Mouse (Mus musculus): ENCODE data around the gene Prss43. TPM values are rescaled to one million over a fixed set of nuclear protein-coding genes. Genes with fewer than 3 reads are reported as not detected.

The Prss43 gene
- 0.06 TPM in 1 of 2 replicates, not detected in the other for polyA plus RNA-seq (2015; fragmentation: Nextera tagmentation; extraction: Ambion mirVana)

DNA sequence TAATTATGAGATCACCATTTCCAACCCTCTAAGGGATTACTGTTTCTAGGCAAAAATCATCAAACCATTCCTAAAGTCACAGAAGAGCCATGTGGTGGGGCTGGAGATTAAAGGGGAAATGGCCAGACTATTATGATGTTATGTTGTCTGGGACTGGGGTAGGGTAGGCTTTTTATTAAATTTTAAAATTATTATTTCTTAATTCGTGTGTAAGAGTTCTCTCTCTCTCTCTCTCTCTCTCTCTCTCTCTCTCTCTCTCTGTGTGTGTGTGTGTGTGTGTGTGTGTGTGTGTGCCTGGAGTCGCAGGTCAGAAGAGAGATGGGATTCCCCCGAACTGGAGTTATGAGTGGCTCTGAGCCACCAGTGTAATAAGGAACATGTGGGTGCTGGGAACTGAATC lies at the start of gene Prss43:
Prss43 (plus strand) TSS at position 301 of the 400 bp plus-strand sequence.
- no peak within 1 kb of the TSS for H3K27ac ChIP-seq (ENCODE audit: low read depth, low read length)
- H3K9me3 ChIP-seq (ENCODE audit: control insufficient read depth, low read length): no peaks in the 10 kb centered on the region
- no peak within 1 kb of the TSS for H3K4me3 ChIP-seq (ENCODE audit: low read length)
- H3K27me3 ChIP-seq (replicated peaks; ENCODE audit: control insufficient read depth, insufficient read depth, low read length): no peaks in the 10 kb centered on the region
- no peaks in the 10 kb centered on the region for H3K36me3 ChIP-seq (ENCODE audit: control insufficient read depth, insufficient read depth, low read length)
- ATAC-seq: no peak
- no peak within 1 kb of the TSS for H3K9ac ChIP-seq (ENCODE audit: low read depth, low read length)
- no peak within 1 kb of the TSS for H3K4me2 ChIP-seq (ENCODE audit: low read length)
- 86% methylated on average over 3 of the region's 3 CpGs for WGBS
- H3K4me1 ChIP-seq (ENCODE audit: control insufficient read depth, insufficient read depth, low read depth, low read length): no peaks in the 10 kb centered on the region

DNA sequence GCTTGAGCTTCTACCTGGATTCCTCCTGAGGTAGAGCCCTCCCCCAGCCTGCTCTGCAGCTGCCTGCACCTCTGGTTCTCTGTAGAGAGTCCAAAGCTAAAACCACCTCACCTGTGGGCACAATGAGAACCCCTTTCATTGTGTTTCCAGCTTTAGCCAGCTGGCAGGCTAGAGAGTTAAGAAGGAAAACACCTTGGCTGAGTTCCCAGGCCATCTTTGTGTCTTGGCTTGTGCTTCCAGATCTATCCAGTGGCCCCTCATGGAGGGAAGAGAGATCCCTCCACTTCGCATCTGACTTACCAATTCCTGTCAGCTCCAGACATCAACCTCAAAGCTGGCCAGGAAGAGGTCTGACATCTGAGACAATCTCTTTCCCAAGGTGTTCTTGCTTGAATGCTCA lies 48.4 kb upstream of the Prss43 start:
- 75% methylated on average over 1 of the region's 1 CpGs for WGBS
- Histone ChIP-seq H3K9me3 (ENCODE audit: control insufficient read depth, low read length) (no peaks in the 10 kb centered on the region), H3K27me3 (replicated peaks; ENCODE audit: control insufficient read depth, insufficient read depth, low read length) (no peaks in the 10 kb centered on the region), H3K4me3 (ENCODE audit: low read length) (no peak overlapping the region), H3K36me3 (ENCODE audit: control insufficient read depth, insufficient read depth, low read length) (no peaks in the 10 kb centered on the region), H3K4me2 (ENCODE audit: low read length) (no peak overlapping the region), H3K4me1 (ENCODE audit: control insufficient read depth, insufficient read depth, low read depth, low read length) (peaks cover 5% of the 10 kb centered on the region; the same call in 1 of the 2 replicates), H3K9ac (ENCODE audit: low read depth, low read length) (no peak overlapping the region), H3K27ac (ENCODE audit: low read depth, low read length) (no peak overlapping the region)
- ATAC-seq: no peak

DNA sequence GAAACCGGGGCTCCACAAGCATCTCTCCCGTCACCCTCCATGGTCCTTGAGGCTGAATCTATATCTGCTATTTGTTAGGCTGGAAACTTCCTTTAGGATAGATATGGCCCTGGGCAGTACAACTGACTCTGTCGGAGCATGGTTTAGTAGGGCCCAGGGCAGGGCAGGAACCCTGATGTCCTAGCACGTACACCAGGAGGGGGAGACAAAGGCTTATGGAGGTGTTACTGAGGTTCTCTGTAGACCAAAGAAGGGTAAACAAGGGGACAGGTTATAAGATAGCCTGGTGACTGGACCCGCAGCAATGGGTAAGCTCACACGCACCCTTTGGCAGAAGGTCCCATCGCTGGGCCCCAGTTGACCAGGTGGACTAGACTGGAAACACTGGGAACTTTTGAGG lies 47.9 kb upstream of the Prss43 start:
- Histone ChIP-seq H3K4me3 (ENCODE audit: low read length) (no peak overlapping the region), H3K27ac (ENCODE audit: low read depth, low read length) (no peak overlapping the region), H3K27me3 (replicated peaks; ENCODE audit: control insufficient read depth, insufficient read depth, low read length) (no peaks in the 10 kb centered on the region), H3K36me3 (ENCODE audit: control insufficient read depth, insufficient read depth, low read length) (no peaks in the 10 kb centered on the region), H3K9ac (ENCODE audit: low read depth, low read length) (no peak overlapping the region), H3K4me2 (ENCODE audit: low read length) (no peak overlapping the region), H3K4me1 (ENCODE audit: control insufficient read depth, insufficient read depth, low read depth, low read length) (peaks cover 5% of the 10 kb centered on the region; the same call in 1 of the 2 replicates), H3K9me3 (ENCODE audit: control insufficient read depth, low read length) (no peaks in the 10 kb centered on the region)
- WGBS: 87% methylated on average over 7 of the region's 7 CpGs
- ATAC-seq: no peak

DNA sequence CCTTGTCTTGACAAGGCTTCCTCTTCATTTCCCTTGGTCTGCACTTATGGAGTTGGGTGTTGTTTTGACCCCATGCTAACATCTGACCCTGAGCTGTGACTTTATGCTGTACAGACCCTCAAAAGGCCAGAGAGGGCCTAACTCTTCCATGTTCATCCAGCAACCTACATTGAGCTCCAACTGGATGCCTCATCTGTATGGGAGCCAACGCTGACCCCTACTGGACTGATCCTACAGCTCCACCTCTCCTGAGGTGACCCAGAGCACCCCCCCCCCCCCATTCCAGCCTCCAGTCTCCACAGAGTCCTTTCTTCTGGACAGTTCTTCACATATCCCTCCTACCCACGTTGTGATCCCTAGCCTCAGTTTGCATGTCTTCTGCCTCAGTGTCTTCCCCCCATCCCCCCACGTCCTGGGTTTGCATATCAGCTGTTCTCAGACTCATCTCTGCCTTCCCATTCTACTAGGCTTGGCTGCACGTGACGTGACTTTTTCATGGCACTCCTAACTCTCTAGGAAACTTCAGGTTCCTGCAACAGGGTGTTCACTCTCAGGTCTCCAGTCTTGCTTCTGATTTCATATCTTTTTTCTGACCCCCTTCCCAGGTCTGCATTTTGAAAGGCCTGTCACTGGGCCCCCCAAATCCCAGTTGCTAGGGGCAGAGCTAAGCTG lies 47.1 kb upstream of the Prss43 start:
- H3K9me3 ChIP-seq (ENCODE audit: control insufficient read depth, low read length): no peaks in the 10 kb centered on the region
- H3K36me3 ChIP-seq (ENCODE audit: control insufficient read depth, insufficient read depth, low read length): no peaks in the 10 kb centered on the region
- no peak for ATAC-seq
- H3K4me2 ChIP-seq (ENCODE audit: low read length): no peak overlapping the region
- H3K4me1 ChIP-seq (ENCODE audit: control insufficient read depth, insufficient read depth, low read depth, low read length): peaks cover 5% of the 10 kb centered on the region; the same call in 1 of the 2 replicates
- WGBS: 53% methylated on average over 5 of the region's 5 CpGs
- no peak overlapping the region for H3K4me3 ChIP-seq (ENCODE audit: low read length)
- H3K27ac ChIP-seq (ENCODE audit: low read depth, low read length): no peak overlapping the region
- H3K27me3 ChIP-seq (replicated peaks; ENCODE audit: control insufficient read depth, insufficient read depth, low read length): no peaks in the 10 kb centered on the region
- no peak overlapping the region for H3K9ac ChIP-seq (ENCODE audit: low read depth, low read length)

DNA sequence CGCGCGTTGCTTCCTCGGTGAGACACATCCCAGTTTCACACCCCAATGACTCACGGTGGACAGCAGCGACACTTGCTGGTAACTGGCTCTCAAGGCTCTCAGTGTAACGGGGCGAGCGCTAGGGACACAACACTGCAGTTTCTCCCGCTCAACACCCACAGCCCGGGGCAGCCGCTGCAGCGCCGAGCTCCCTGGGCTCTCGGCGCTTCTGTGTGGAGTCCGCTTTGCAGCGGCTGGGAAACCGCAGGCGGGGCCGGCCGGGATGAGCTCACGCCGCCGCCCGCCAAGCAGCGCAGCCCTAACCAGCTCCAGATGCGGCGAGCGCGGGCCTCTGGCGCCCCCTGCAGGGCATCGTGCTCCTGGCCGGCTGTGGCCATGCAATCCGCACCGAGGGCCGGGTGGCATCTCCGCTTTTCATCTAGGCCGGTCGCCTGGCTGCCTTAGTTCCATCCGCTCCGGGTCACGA lies 45.2 kb upstream of the Prss43 start:
- H3K4me3 ChIP-seq (ENCODE audit: low read length): peak overlapping the region; percentile 59
- peak; percentile 97 for ATAC-seq
- H3K9ac ChIP-seq (ENCODE audit: low read depth, low read length): peak overlapping the region; percentile 84
- H3K4me1 ChIP-seq (ENCODE audit: control insufficient read depth, insufficient read depth, low read depth, low read length): peaks cover 5% of the 10 kb centered on the region; the same call in 1 of the 2 replicates
- no peaks in the 10 kb centered on the region for H3K27me3 ChIP-seq (replicated peaks; ENCODE audit: control insufficient read depth, insufficient read depth, low read length)
- WGBS: under 1% methylated on average over 42 of the region's 43 CpGs
- H3K36me3 ChIP-seq (ENCODE audit: control insufficient read depth, insufficient read depth, low read length): no peaks in the 10 kb centered on the region
- H3K9me3 ChIP-seq (ENCODE audit: control insufficient read depth, low read length): no peaks in the 10 kb centered on the region
- peak overlapping the region; percentile 88 for H3K27ac ChIP-seq (ENCODE audit: low read depth, low read length)
- H3K4me2 ChIP-seq (ENCODE audit: low read length): peak overlapping the region; percentile 62

DNA sequence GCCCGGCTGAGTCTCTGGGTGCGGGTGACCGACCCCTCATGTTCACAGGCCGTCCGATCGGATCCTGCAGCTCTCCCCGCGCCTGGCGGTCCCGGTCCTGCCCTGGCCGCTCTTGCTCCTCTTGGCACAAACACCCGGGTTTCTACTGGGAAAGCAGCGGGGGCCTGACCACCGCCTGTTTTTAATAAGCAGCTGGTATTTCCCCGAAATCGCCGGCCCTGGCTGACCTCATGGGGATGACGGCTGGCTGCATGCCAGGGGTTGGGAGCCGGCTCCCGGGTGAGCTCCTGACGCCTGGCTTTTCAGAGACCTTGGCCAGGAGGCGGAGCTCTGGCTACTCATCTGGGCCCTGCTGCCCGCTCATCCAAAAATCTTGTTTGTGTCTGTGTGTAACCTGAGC lies 44.8 kb upstream of the Prss43 start:
- peak; percentile 80 for ATAC-seq
- H3K9me3 ChIP-seq (ENCODE audit: control insufficient read depth, low read length): no peaks in the 10 kb centered on the region
- H3K36me3 ChIP-seq (ENCODE audit: control insufficient read depth, insufficient read depth, low read length): no peaks in the 10 kb centered on the region
- peak overlapping the region; percentile 62 for H3K4me2 ChIP-seq (ENCODE audit: low read length)
- H3K4me1 ChIP-seq (ENCODE audit: control insufficient read depth, insufficient read depth, low read depth, low read length): peaks cover 5% of the 10 kb centered on the region; the same call in 1 of the 2 replicates
- 1% methylated on average over 23 of the region's 23 CpGs for WGBS
- peak overlapping the region; percentile 59 for H3K4me3 ChIP-seq (ENCODE audit: low read length)
- peak overlapping the region; percentile 84 for H3K9ac ChIP-seq (ENCODE audit: low read depth, low read length)
- peak overlapping the region; percentile 88 for H3K27ac ChIP-seq (ENCODE audit: low read depth, low read length)
- no peaks in the 10 kb centered on the region for H3K27me3 ChIP-seq (replicated peaks; ENCODE audit: control insufficient read depth, insufficient read depth, low read length)

DNA sequence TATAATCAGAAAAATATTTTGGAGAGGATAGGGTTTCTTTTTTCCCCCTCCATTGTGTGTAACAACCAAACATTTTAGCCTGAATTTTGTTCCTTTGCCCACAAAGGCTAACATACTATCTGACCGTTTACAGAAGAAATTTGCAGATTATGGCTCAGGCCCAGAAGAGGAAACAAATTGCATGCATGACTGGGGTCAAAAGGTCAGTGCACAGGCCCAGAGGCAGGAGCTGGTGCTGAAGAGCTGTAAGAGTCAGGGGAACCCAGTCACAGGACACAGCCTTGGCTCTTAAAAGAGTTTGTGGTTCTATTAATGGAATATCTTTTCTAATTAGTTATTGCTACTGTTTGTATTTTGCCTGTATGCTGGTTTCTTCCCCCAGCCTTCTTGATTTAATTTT lies 42.9 kb upstream of the Prss43 start:
- Histone ChIP-seq H3K27ac (ENCODE audit: low read depth, low read length) (no peak overlapping the region), H3K9ac (ENCODE audit: low read depth, low read length) (no peak overlapping the region), H3K27me3 (replicated peaks; ENCODE audit: control insufficient read depth, insufficient read depth, low read length) (no peaks in the 10 kb centered on the region), H3K9me3 (ENCODE audit: control insufficient read depth, low read length) (no peaks in the 10 kb centered on the region), H3K4me3 (ENCODE audit: low read length) (no peak overlapping the region), H3K4me2 (ENCODE audit: low read length) (no peak overlapping the region), H3K36me3 (ENCODE audit: control insufficient read depth, insufficient read depth, low read length) (no peaks in the 10 kb centered on the region), H3K4me1 (ENCODE audit: control insufficient read depth, insufficient read depth, low read depth, low read length) (peaks cover 5% of the 10 kb centered on the region; the same call in 1 of the 2 replicates)
- no peak for ATAC-seq
- WGBS: 34% methylated on average over 1 of the region's 1 CpGs

DNA sequence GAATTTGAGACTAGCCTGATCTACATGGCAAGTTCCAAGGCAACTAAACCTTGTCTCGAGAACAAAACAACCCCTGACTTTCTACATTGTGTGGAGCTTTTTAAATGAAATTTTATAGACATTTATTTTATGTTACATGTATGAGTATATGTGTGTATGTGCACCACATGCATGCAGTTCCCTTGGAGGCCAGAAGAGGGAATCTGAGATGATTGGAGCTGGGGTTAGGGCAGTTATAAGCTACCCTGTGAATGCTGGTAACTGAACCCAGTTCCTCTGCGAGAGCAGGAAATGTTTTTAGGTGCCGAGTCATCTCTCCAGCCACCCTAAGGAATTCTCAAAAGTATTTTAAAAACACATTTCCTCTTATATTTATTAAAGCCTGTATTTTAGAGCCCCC lies 38.3 kb upstream of the Prss43 start:
- no peaks in the 10 kb centered on the region for H3K27me3 ChIP-seq (replicated peaks; ENCODE audit: control insufficient read depth, insufficient read depth, low read length)
- 91% methylated on average over 3 of the region's 3 CpGs for WGBS
- H3K4me1 ChIP-seq (ENCODE audit: control insufficient read depth, insufficient read depth, low read depth, low read length): no peaks in the 10 kb centered on the region

DNA sequence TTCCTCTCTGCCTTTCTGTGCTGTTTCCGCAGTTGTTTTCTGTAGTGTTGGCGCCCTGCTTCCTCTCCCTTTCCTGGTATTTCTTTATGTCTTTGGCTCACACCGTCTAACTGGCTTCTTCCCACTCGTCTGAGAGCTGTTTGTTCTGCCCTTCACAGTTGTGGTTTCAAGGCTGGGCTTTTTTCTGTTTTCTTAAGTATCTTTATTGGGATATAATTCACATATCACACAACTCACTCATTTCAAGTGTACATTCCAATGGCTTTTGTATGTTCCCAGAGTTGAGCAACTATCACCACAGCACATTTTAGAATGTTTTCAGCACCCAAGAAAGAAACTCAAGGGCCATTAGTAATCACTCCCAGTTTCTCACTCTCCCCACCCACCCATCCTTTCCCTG lies 36.0 kb upstream of the Prss43 start:
- ATAC-seq: no peak
- no peak overlapping the region for H3K4me2 ChIP-seq (ENCODE audit: low read length)
- no peaks in the 10 kb centered on the region for H3K4me1 ChIP-seq (ENCODE audit: control insufficient read depth, insufficient read depth, low read depth, low read length)
- no peaks in the 10 kb centered on the region for H3K36me3 ChIP-seq (ENCODE audit: control insufficient read depth, insufficient read depth, low read length)
- no peak overlapping the region for H3K27ac ChIP-seq (ENCODE audit: low read depth, low read length)
- no peak overlapping the region for H3K4me3 ChIP-seq (ENCODE audit: low read length)
- WGBS: 72% methylated on average over 4 of the region's 4 CpGs
- no peak overlapping the region for H3K9ac ChIP-seq (ENCODE audit: low read depth, low read length)
- no peaks in the 10 kb centered on the region for H3K9me3 ChIP-seq (ENCODE audit: control insufficient read depth, low read length)
- H3K27me3 ChIP-seq (replicated peaks; ENCODE audit: control insufficient read depth, insufficient read depth, low read length): no peaks in the 10 kb centered on the region

More for the DNA sequence above, 38.3 kb upstream of the Prss43 start:
- H3K9me3 ChIP-seq (ENCODE audit: control insufficient read depth, low read length): no peaks in the 10 kb centered on the region
- H3K9ac ChIP-seq (ENCODE audit: low read depth, low read length): no peak overlapping the region
- H3K27ac ChIP-seq (ENCODE audit: low read depth, low read length): no peak overlapping the region
- no peak overlapping the region for H3K4me3 ChIP-seq (ENCODE audit: low read length)
- no peak overlapping the region for H3K4me2 ChIP-seq (ENCODE audit: low read length)
- ATAC-seq: no peak
- H3K36me3 ChIP-seq (ENCODE audit: control insufficient read depth, insufficient read depth, low read length): no peaks in the 10 kb centered on the region

Measured in hindbrain, embryonic 16.5 days (tissue).